Mouse (Mus musculus) liver, embryonic 14.5 days (tissue): ENCODE data around the gene Akap13. TPM values are rescaled to one million over a fixed set of nuclear protein-coding genes. Genes with fewer than 3 reads are reported as not detected.

Experiments
- ATAC-seq: fragments of 200-750 bp; cut with Nextera tagmentation; 2 replicates; pipeline ENCODE4 v1.8.0; 2017; ENCODE audit warnings: moderate number of reproducible peaks, mild to moderate bottlenecking, moderate library complexity; ENCODE audit not compliant: insufficient read depth
- DNase-seq, 3 experiments: peaks; one replicate each; pipeline ENCODE4 v3.0.0-alpha.2; 2012 to 2013; ENCODE audit warnings: low read depth in 3 of 3, low spot score in 3 of 3
- H3K27ac ChIP-seq: fragments of 300-500 bp; sonication (generic); 2 replicates; pipeline ENCODE4 v1.5.1; 2014; ENCODE audit warnings: moderate library complexity, mild to moderate bottlenecking, control low read depth, inconsistent platforms
- H3K27me3 ChIP-seq: fragments of 300-500 bp; sonication (generic); 2 replicates; pipeline ENCODE4 v1.6.1; 2014; ENCODE audit warnings: mild to moderate bottlenecking, low read length, moderate library complexity; ENCODE audit not compliant: control insufficient read depth, insufficient read depth
- H3K36me3 ChIP-seq: fragments of 300-500 bp; sonication (generic); replicated peaks from 2 replicates; pipeline ENCODE4 v1.6.1; 2014; ENCODE audit warnings: low read depth; ENCODE audit not compliant: control insufficient read depth, insufficient read depth
- H3K4me1 ChIP-seq, 2 experiments: fragments of 200-500 bp in 1 of 2; fragments of 300-500 bp in 1 of 2; sonication (generic) in 1 of 2; replicated peaks; 2 replicates each; pipeline ENCODE4 v1.6.1; 2012 to 2014; ENCODE audit warnings: antibody characterized with exemption in 1 of 2, inconsistent platforms in 1 of 2, low read length in 1 of 2; ENCODE audit not compliant: control insufficient read depth in 2 of 2, insufficient read depth in 2 of 2
- H3K4me2 ChIP-seq: fragments of 300-500 bp; sonication (generic); 2 replicates; pipeline ENCODE4 v1.6.1; 2014; ENCODE audit warnings: low read depth, mild to moderate bottlenecking, control low read depth, moderate library complexity
- H3K4me3 ChIP-seq, 2 experiments: fragments of 200-500 bp in 1 of 2; fragments of 300-500 bp in 1 of 2; sonication (generic) in 1 of 2; 2 replicates each; pipeline ENCODE4 v1.5.1; 2012 to 2014; ENCODE audit warnings: low read depth in 2 of 2, low read length in 2 of 2, mild to moderate bottlenecking in 2 of 2, control low read depth in 1 of 2, inconsistent platforms in 1 of 2, moderate library complexity in 1 of 2; ENCODE audit not compliant: insufficient read depth in 1 of 2
- H3K9ac ChIP-seq: fragments of 300-500 bp; sonication (generic); replicated peaks from 2 replicates; pipeline ENCODE4 v1.6.1; 2014; ENCODE audit warnings: mild to moderate bottlenecking, control low read depth, moderate library complexity
- H3K9me3 ChIP-seq: fragments of 300-500 bp; sonication (generic); 2 replicates; pipeline ENCODE4 v1.6.1; 2016; ENCODE audit warnings: low read length, mixed read lengths; ENCODE audit not compliant: control insufficient read depth
- CTCF ChIP-seq: IDR thresholded peaks from 2 replicates; pipeline ENCODE4 v1.5.1; 2016; ENCODE audit warnings: antibody characterized with exemption, low read depth, control low read depth
- EP300 ChIP-seq: IDR thresholded peaks from 2 replicates; pipeline ENCODE4 v1.6.1; 2016; ENCODE audit warnings: antibody characterized with exemption, low read depth
- WGBS: fragments of 180-500 bp; shearing (Covaris S2); extraction: QIAGEN DNeasy Blood & Tissue Kit; methylation state at CpG from one replicate; pipeline ENCODE4 v1.1.7; 2014; ENCODE audit not compliant: insufficient replicate concordance; 5-methylcytosine and 5-hydroxymethylcytosine counted together
- polyA plus RNA-seq, 2 experiments: library from polyadenylated mRNA; depleted of rRNA in 1 of 2; stranded (reverse) in 1 of 2; unstranded in 1 of 2; fragments of >200 nt; fragmentation: Nextera tagmentation in 1 of 2; extraction: Ambion mirVana in 1 of 2; gene quantifications; 2 replicates each; pipeline versions ENCODE4 v1.2.1 to v1.2.3; 2012 to 2014

Akap13 gene
- polyA plus RNA-seq, 2 experiments = 9.0 to 28.1 TPM

- TF ChIP-seq EP300 (no peak), CTCF (no peak)
- whole genome bisulfite sequencing = 89% methylated on average over 4 of the region's 4 CpGs
- H3K36me3 ChIP-seq = peaks cover 19% of the 10 kb centered on the region
- H3K4me1 ChIP-seq = peaks cover 3 to 9% of the 10 kb centered on the region in 2 experiments
- no peaks in the 10 kb centered on the region for H3K27me3 ChIP-seq
- no peak overlapping the region for H3K27ac ChIP-seq
- H3K9ac ChIP-seq = no peak overlapping the region
- no peaks in the 10 kb centered on the region for H3K9me3 ChIP-seq
- DNase-seq (no peak), ATAC-seq (no peak)
- H3K4me3 ChIP-seq = no peak overlapping the region
- no peak overlapping the region for H3K4me2 ChIP-seq
Measured at GRCm38 (mm10) chr7:75715026-75715425, 259.7 kb downstream of the Akap13 start.

DNA sequence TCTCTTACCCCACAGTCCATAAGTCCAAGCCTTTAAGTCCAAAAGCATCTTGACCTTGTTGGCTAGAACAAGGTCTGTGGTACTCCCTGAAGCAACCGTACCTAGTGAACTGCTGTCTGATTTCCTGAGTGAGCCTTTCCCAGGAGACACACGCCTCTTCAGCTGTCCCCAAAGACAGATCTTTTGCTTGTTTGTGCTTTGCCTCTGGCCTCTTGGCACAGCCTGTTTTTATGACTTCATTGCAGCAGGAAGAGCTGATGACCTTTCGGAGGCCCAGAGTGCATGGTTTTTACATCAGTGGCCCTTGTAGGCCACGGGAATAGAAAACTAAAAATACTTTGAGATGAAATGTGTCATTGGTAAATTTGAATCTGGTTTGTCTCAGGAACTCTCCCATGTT lies 260.6 kb downstream of the Akap13 start:
- no peak for ATAC-seq
- no peak overlapping the region for H3K9ac ChIP-seq
- H3K4me3 ChIP-seq = no peak overlapping the region
- DNase-seq = no peak
- no peaks in the 10 kb centered on the region for H3K27me3 ChIP-seq
- no peaks in the 10 kb centered on the region for H3K9me3 ChIP-seq
- no peak overlapping the region for H3K27ac ChIP-seq
- H3K4me2 ChIP-seq = no peak overlapping the region
- 79% methylated on average over 4 of the region's 4 CpGs for WGBS
- H3K4me1 ChIP-seq = peaks cover 3 to 9% of the 10 kb centered on the region in 2 experiments
- no peak for TF ChIP-seq EP300
- no peak for TF ChIP-seq CTCF
- peaks cover 25% of the 10 kb centered on the region for H3K36me3 ChIP-seq

DNA sequence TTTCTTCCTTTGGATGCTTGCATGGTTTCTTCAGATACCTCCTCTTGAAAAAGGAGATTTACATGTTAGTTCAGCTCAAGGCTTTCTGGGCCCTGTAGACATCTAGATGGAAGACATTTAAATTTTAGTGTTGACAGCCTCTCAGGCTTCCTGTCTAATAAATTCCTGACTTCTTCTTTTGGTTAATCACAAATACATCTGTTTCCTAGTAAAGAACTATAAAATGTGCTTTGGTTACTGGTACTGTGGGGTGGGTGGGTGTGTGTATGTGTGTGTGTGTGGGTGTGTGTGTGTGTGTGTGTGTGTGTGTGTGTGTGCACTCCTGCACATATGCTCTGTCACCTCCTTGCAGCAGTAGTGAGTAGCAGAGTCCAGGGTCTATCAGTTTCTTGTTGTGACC lies 262.0 kb downstream of the Akap13 start:
- Histone ChIP-seq H3K4me3 (no peak overlapping the region), H3K4me2 (no peak overlapping the region), H3K27ac (no peak overlapping the region), H3K9ac (no peak overlapping the region), H3K4me1 (peaks cover 3 to 7% of the 10 kb centered on the region in 2 experiments), H3K9me3 (no peaks in the 10 kb centered on the region), H3K36me3 (peaks cover 29% of the 10 kb centered on the region), H3K27me3 (no peaks in the 10 kb centered on the region)
- no peak for TF ChIP-seq CTCF
- no peak for TF ChIP-seq EP300
- no peak for ATAC-seq
- no peak for DNase-seq

DNA sequence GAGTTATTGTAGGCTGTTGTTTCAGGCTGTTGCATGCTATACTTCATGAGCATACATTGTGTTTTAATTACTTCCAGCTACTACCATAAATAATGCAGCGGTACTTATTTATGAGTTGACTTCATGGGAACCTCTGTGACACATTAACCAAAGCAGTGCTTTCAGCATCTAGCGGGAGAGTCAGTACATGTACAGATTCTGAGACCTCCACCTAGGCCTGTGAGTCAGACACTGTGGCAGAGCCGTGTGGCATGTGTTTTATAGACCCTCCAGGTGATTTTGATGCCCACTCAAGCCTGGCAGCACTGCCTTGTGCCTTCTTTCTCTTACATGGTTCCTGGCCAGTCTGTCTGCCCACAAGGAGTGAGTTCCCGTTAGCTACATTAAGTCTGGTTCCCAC lies 266.0 kb downstream of the Akap13 start:
- 79% methylated on average over 4 of the region's 4 CpGs for WGBS
- Histone ChIP-seq H3K4me1 (no peaks in the 10 kb centered on the region), H3K27ac (no peak overlapping the region), H3K27me3 (no peaks in the 10 kb centered on the region), H3K9me3 (no peaks in the 10 kb centered on the region), H3K9ac (no peak overlapping the region), H3K4me2 (no peak overlapping the region), H3K36me3 (peaks cover 51% of the 10 kb centered on the region), H3K4me3 (no peak overlapping the region)
- DNase-seq = no peak
- no peak for TF ChIP-seq CTCF
- TF ChIP-seq EP300 = no peak
- ATAC-seq = no peak

DNA sequence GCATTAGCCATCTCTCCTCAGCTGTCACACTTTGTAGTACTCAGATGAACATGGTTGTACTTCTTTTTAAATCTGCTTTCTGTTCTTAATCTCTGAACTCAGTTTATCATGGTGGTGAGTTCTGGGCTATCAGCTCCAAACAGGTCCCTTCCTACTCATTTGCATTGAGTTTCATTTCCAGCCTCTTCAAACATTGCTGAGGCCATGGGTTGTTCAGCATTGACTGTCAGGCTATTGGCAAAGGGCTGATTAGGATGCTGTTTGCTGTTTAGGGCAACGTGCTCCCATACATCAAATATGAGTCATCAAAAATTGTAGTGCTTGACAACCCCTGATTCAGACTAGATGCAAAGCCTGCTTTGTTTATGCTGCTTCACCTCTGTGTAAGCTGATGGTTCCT lies 268.7 kb downstream of the Akap13 start:
- H3K9ac ChIP-seq = no peak overlapping the region
- no peak for TF ChIP-seq CTCF
- no peak for TF ChIP-seq EP300
- no peaks in the 10 kb centered on the region for H3K27me3 ChIP-seq
- ATAC-seq (peak; percentile 53; the same call in 1 of the 2 replicates), DNase-seq (no peak)
- H3K4me2 ChIP-seq = no peak overlapping the region
- H3K36me3 ChIP-seq = peaks cover 60% of the 10 kb centered on the region
- H3K4me1 ChIP-seq = no peaks in the 10 kb centered on the region
- H3K4me3 ChIP-seq = no peak overlapping the region
- H3K9me3 ChIP-seq = no peaks in the 10 kb centered on the region
- 32% methylated on average over 1 of the region's 1 CpGs for WGBS
- no peak overlapping the region for H3K27ac ChIP-seq
